Mouse (Mus musculus): ENCODE results near the gene Cdc27.

The Cdc27 gene

GRCm38 (mm10) chr11:104550406-104550974 lies at the start of gene Cdc27, which contains the start of gene Myl4:
Gene Cdc27 (minus strand): TSS chr11:104550620.
Gene Myl4 (plus strand): TSS chr11:104550663.
- peak; percentile 98 for DNase-seq (ENCODE audit: low read depth, low spot score)

DNA sequence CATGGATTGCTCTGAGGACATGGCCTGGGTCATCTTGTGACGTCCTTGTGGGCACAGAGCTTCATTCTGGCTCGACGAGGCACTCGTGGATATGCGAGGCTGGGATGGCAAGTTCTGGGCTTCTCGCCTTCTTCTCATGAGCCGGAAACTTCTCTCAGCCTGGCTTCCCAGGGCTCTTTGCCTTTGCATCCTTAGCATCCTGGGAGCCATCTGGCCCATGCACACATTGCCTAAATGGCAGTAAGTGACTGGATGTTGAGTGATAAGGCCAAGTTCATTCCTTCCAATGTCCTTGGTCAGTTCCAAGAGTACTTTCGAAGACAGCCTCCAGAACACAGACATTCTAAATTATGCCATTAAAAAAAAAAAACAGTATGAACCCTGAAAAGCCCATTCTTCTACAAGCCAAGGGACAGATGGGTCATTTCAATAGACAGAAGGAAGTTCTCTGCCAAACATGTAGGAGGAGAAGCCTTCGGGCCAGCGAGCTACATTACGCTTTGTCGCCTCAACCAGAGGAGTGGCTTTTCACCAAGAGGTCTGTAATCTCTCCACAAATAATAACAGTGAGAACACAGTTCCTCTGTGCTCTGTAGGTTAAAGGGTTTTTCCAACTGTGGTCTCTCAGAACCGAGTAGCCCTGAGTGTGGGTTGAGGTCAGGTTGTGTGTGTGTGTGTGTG lies 49.0 kb upstream of the Cdc27 start:
- no peak for DNase-seq (ENCODE audit: low read depth, low spot score)

DNA sequence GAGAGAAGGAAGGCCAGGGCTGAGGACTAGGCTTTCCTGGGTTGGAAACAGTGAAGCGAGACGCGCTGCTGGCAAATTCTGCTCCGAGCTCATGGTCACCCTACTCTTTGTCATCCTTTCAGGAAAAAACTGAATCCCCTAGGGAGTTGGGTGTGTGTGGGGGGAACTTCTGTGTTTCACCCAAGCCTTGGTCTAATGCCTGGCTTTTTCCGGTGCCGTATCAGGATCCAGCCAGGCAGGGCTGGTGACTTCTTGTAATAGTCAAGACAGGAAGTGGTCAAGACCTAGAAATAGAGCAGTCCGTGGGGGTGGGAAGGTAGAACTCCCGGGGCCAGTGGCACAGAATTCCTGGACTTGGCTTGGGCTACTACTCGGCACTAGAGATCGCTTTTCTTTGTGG lies 45.9 kb upstream of the Cdc27 start:
- no peak for DNase-seq (ENCODE audit: low read depth, low spot score)

DNA sequence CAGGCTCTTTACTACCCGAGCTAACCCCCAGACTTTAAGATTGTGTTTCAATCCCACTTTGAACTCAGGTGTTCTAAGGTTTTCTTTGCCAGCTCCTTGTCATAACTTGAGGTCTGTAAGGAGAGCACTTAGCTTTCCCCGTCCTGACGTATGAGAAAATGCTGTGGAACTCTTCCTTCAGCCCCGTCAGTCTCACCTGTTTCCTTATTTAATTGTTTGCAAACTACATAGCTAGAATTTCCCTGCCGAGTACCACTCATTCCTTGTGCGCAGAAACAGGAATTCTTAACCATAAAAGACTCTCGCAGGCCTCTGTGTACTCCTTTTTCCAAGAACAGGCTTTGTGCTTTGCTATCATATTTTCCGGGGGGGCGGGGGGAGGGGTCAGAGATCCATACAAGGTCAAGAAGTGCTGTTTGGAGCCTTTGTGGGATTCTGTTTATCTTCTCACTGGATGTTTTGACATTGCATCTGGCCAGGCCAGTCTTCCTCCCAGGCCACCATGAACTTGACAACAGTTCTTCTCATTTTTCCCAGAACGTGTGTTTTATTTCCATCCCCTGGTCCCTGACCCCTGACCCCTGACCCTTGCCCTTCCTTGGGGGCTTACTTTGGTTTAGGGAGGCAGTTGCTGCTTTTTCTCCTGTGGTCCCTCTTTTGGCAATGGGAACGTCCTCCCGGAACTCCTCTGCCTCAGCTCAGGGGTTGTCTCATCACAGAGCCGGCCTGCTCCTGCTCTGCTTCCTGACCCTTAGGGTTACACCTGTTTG lies 41.8 kb upstream of the Cdc27 start:
- DNase-seq (ENCODE audit: low read depth, low spot score): no peak

GRCm38 (mm10) chr11:104590148-104590547 lies 39.7 kb upstream of the Cdc27 start:
- DNase-seq (ENCODE audit: low read depth, low spot score): peak; percentile 70

- DNase-seq (ENCODE audit: low read depth, low spot score): no peak
Observed at GRCm38 (mm10) chr11:104589570-104589969, 39.1 kb upstream of the Cdc27 start.

DNA sequence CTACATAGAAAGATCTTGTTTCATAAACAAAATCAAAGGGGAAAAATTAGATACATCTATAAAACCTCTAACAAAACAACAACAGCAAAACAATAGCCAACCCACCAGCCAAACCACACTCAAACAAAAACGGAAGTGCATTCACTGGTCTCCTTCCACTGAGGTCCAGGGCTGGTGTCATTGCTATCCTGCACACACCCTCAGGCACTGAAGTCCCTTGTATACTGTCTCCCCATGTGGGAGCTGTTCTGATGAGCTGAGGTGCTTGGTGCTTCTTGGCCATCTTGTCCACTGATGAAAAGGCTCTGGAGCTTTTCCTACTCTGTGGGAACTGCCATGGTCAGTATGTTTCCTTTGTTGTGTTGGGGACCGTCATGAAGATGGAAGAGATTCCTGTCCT lies 38.1 kb upstream of the Cdc27 start:
- no peak for DNase-seq (ENCODE audit: low read depth, low spot score)

- DNase-seq (ENCODE audit: low read depth, low spot score): no peak
Observed at GRCm38 (mm10) chr11:104587904-104588303, 37.5 kb upstream of the Cdc27 start.

DNA sequence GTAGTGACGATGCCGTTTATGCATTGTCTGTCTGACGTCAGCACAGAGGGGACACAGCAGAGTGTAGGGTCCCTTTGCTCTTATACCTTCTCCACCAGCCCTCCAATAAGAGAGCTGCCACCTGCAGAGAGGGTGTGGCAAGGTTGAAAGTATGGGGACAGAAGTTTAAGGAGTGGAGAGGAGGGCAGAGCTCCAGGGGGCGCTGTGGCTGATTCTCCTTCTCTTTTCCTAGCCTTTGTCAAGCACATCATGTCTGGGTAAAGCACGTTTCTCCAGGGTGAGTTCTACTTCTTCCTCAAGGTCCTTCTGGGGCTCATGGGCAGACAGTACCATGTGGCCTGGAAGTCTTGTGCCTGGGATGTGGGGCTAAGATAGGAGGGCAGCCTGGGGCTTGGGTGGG lies 35.1 kb upstream of the Cdc27 start:
- DNase-seq (ENCODE audit: low read depth, low spot score): no peak

- DNase-seq (ENCODE audit: low read depth, low spot score): no peak
Observed at GRCm38 (mm10) chr11:104582630-104583364, 32.4 kb upstream of the Cdc27 start.

- no peak for DNase-seq (ENCODE audit: low read depth, low spot score)
Observed at GRCm38 (mm10) chr11:104582308-104582606, 31.8 kb upstream of the Cdc27 start.

- DNase-seq (ENCODE audit: low read depth, low spot score): no peak
Observed at GRCm38 (mm10) chr11:104581446-104582307, 31.3 kb upstream of the Cdc27 start.

- DNase-seq (ENCODE audit: low read depth, low spot score): no peak
Observed at GRCm38 (mm10) chr11:104580606-104581005, 30.2 kb upstream of the Cdc27 start.

DNA sequence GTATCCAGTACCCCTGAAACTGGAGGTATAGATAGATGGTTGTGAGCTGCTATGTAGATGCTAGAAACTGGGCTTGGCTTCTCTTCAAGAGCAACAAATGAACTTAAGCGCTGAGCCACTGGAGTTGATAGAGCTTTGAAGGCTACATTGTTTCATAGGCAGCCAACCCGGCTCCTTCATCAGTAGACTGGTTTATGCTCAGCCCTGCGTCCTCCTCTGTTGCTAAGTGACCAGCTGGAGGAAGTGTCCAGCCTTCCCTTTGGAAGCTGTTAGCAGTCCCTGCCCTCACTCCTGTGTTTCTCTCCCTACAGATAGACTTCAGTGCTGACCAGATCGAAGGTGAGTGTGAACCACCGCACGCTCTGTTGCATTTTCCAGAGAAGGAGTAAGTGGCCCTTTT lies 29.7 kb upstream of the Cdc27 start:
- DNase-seq (ENCODE audit: low read depth, low spot score): no peak

GRCm38 (mm10) chr11:104579575-104579974 lies 29.2 kb upstream of the Cdc27 start:
- DNase-seq (ENCODE audit: low read depth, low spot score): no peak

DNA sequence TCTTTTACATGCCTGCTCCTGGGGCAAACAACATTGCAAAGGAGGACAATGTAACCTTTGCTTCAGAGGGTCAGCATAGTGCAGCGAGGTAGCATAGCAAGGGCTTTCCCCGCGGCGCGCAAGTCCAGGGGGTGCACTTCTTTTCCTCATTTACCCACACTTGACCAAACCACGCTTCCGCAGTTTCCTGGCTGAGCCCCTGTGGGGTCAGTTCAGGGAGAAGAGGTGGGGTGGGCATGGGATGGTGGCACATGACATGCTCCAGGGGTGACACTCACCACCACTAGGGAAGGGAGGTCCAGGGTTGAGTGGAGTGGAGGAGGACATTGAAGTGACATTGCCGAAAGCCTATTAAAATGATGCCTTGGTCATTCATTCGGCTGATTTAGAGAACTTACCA lies 28.7 kb upstream of the Cdc27 start:
- DNase-seq (ENCODE audit: low read depth, low spot score): no peak

- no peak for DNase-seq (ENCODE audit: low read depth, low spot score)
Observed at GRCm38 (mm10) chr11:104578074-104578473, 27.7 kb upstream of the Cdc27 start.

- DNase-seq (ENCODE audit: low read depth, low spot score): no peak
Observed at GRCm38 (mm10) chr11:104576772-104577612, 26.6 kb upstream of the Cdc27 start.

GRCm38 (mm10) chr11:104572566-104572965 lies 22.1 kb upstream of the Cdc27 start:
- no peak for DNase-seq (ENCODE audit: low read depth, low spot score)

DNA sequence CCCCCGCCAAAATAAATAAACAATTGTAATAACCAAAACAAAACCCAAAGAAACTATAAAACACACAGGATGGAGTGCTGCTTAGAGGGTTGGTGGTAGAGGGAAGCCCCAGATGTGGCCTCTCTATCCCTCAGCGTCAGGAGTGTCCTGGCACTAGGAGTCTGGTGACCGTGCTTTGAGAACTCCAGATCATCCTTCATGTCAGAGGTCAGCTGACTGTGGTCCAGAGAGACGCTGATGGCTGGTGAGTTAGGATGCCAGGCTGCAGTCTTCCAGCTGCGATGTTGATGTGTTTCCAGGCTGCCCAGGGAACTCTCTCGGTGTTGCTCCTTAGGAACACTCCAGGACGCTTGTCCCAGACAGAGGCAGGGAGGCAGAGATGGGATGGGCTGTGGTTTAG lies 21.7 kb upstream of the Cdc27 start:
- no peak for DNase-seq (ENCODE audit: low read depth, low spot score)
